In genomic region chr8:106317091-106317490, GRCm38 (mm10) we compare ENCODE assay signal across 18 mouse cellular contexts. TPM values are rescaled to one million over a fixed set of nuclear protein-coding genes. Genes with fewer than 3 reads are reported as not detected.
DNase-seq lines count a peak whose midpoint lies in the region; ATAC-seq and TF ChIP-seq lines count a peak whose summit lies in the region.
"Had no signal": no experiment of that assay in that cellular context is flagged by ENCODE, and none has a peak within 500 bp of the region (broad histone marks: within the 10 kb centered on the region; RNA-seq: fewer than 3 reads in every experiment).

No protein-coding gene starts in this region.

- no peak for DNase-seq in hindbrain, postnatal 0 days (ENCODE audit: low spot score)
- no peak for DNase-seq in midbrain, embryonic 10.5 days (ENCODE audit: low spot score)
- no peak for DNase-seq in midbrain, embryonic 14.5 days
- DNase-seq in kidney, postnatal 25 days: no peak
- DNase-seq: adrenal gland, adult 2 months; adrenal gland, postnatal 10 days; adrenal gland, postnatal 25 days; cerebellum, adult 11-12 months; cerebellum, adult 2 months; cerebellum, adult 9-10 months; cerebellum, postnatal 10 days; cerebellum, postnatal 25 days; forebrain, postnatal 0 days had no signal

- H3K9ac ChIP-seq in hindbrain, embryonic 13.5 days: no peak overlapping the region
- no peak overlapping the region for H3K9ac ChIP-seq in hindbrain, postnatal 0 days (replicated peaks; ENCODE audit: low read length)
- no peak overlapping the region for H3K9ac ChIP-seq in midbrain, embryonic 14.5 days (replicated peaks; ENCODE audit: low read length)
- H3K9ac ChIP-seq: embryonic facial prominence, embryonic 12.5 days; forebrain, embryonic 13.5 days; forebrain, embryonic 15.5 days; forebrain, postnatal 0 days had no signal

- peaks cover 54% of the 10 kb centered on the region for H3K4me1 ChIP-seq in hindbrain, embryonic 13.5 days (replicated peaks)
- H3K4me1 ChIP-seq in hindbrain, postnatal 0 days (ENCODE audit: insufficient read depth, low read length): no peaks in the 10 kb centered on the region; the same call in 1 of the 2 replicates
- H3K4me1 ChIP-seq in midbrain, embryonic 10.5 days: peaks cover 32% of the 10 kb centered on the region
- H3K4me1 ChIP-seq in midbrain, embryonic 14.5 days (ENCODE audit: control insufficient read depth, insufficient read depth, low read length): peaks cover 6% of the 10 kb centered on the region; the same call in 1 of the 2 replicates
- H3K4me1 ChIP-seq: embryonic facial prominence, embryonic 12.5 days; forebrain, embryonic 13.5 days had no signal

- 0 out of 2 replicates have a peak overlapping the region, but pooled peaks have one; percentile 2 for H3K27ac ChIP-seq in hindbrain, embryonic 13.5 days
- no peak overlapping the region for H3K27ac ChIP-seq in hindbrain, postnatal 0 days
- 0 out of 2 replicates have a peak overlapping the region, but pooled peaks have one; percentile 33 for H3K27ac ChIP-seq in midbrain, embryonic 10.5 days (replicated peaks)
- H3K27ac ChIP-seq in midbrain, embryonic 14.5 days (replicated peaks; ENCODE audit: low read depth, low read length): no peak overlapping the region
- H3K27ac ChIP-seq: embryonic facial prominence, embryonic 10.5 days; embryonic facial prominence, embryonic 12.5 days; forebrain, embryonic 13.5 days; forebrain, embryonic 15.5 days had no signal

- H3K4me3 ChIP-seq in hindbrain, embryonic 13.5 days: no peak overlapping the region
- no peak overlapping the region for H3K4me3 ChIP-seq in hindbrain, postnatal 0 days (ENCODE audit: low read length)
- no peak overlapping the region for H3K4me3 ChIP-seq in midbrain, embryonic 10.5 days
- H3K4me3 ChIP-seq in midbrain, embryonic 14.5 days (replicated peaks; ENCODE audit: low read depth, low read length): no peak overlapping the region
- H3K4me3 ChIP-seq: embryonic facial prominence, embryonic 10.5 days; embryonic facial prominence, embryonic 12.5 days; forebrain, embryonic 13.5 days; forebrain, embryonic 15.5 days had no signal

- H3K36me3 ChIP-seq in hindbrain, embryonic 13.5 days: no peaks in the 10 kb centered on the region; the same call in 1 of the 2 replicates
- H3K36me3 ChIP-seq in hindbrain, postnatal 0 days (ENCODE audit: insufficient read depth, low read length): no peaks in the 10 kb centered on the region
- no peaks in the 10 kb centered on the region for H3K36me3 ChIP-seq in midbrain, embryonic 10.5 days
- H3K36me3 ChIP-seq in midbrain, embryonic 14.5 days (ENCODE audit: control insufficient read depth, insufficient read depth, low read length): no peaks in the 10 kb centered on the region
- H3K36me3 ChIP-seq: embryonic facial prominence, embryonic 10.5 days; embryonic facial prominence, embryonic 12.5 days; forebrain, embryonic 15.5 days had no signal

- H3K9me3 ChIP-seq in hindbrain, embryonic 13.5 days: no peaks in the 10 kb centered on the region
- no peaks in the 10 kb centered on the region for H3K9me3 ChIP-seq in hindbrain, postnatal 0 days (ENCODE audit: low read length)
- H3K9me3 ChIP-seq in midbrain, embryonic 10.5 days (replicated peaks): no peaks in the 10 kb centered on the region
- H3K9me3 ChIP-seq in midbrain, embryonic 14.5 days (ENCODE audit: control insufficient read depth, low read length): no peaks in the 10 kb centered on the region
- H3K9me3 ChIP-seq: embryonic facial prominence, embryonic 10.5 days; embryonic facial prominence, embryonic 12.5 days; forebrain, embryonic 13.5 days; forebrain, embryonic 15.5 days had no signal

- TF ChIP-seq CTCF in hindbrain, postnatal 0 days (IDR thresholded peaks at IDR 0.05; ENCODE audit: low read depth): no peak

- WGBS in hindbrain, embryonic 13.5 days: 75% methylated on average over 4 of the region's 4 CpGs
- WGBS in hindbrain, postnatal 0 days: 79% methylated on average over 4 of the region's 4 CpGs
- 55% methylated on average over 4 of the region's 4 CpGs for WGBS in midbrain, embryonic 10.5 days
- WGBS in midbrain, embryonic 14.5 days: 74% methylated on average over 4 of the region's 4 CpGs

- no peak for ATAC-seq in hindbrain, embryonic 13.5 days (ENCODE audit: low FRiP score)
- ATAC-seq in hindbrain, postnatal 0 days: no peak
- ATAC-seq in midbrain, embryonic 14.5 days (ENCODE audit: low FRiP score, low TSS enrichment): no peak
- ATAC-seq: forebrain, embryonic 13.5 days; forebrain, embryonic 15.5 days; forebrain, postnatal 0 days had no signal

- H3K4me2 ChIP-seq in hindbrain, embryonic 13.5 days: no peak overlapping the region
- no peak overlapping the region for H3K4me2 ChIP-seq in hindbrain, postnatal 0 days (ENCODE audit: low read depth, low read length)
- no peak overlapping the region for H3K4me2 ChIP-seq in midbrain, embryonic 14.5 days (ENCODE audit: low read length)
- H3K4me2 ChIP-seq: embryonic facial prominence, embryonic 12.5 days; forebrain, embryonic 13.5 days; forebrain, embryonic 15.5 days had no signal

- no peaks in the 10 kb centered on the region for H3K27me3 ChIP-seq in hindbrain, embryonic 13.5 days
- no peaks in the 10 kb centered on the region for H3K27me3 ChIP-seq in hindbrain, postnatal 0 days (ENCODE audit: insufficient read depth, low read length)
- H3K27me3 ChIP-seq in midbrain, embryonic 10.5 days (ENCODE audit: low read depth, poor library complexity, severe bottlenecking): peaks cover 12% of the 10 kb centered on the region
- no peaks in the 10 kb centered on the region for H3K27me3 ChIP-seq in midbrain, embryonic 14.5 days (ENCODE audit: control insufficient read depth, insufficient read depth, low read length)
- H3K27me3 ChIP-seq: forebrain, embryonic 13.5 days; forebrain, embryonic 15.5 days had no signal

RNA-seq across cellular contexts. Expression of gene Smpd3, which starts 20.7 kb away (rescaled TPM):
- polyA plus RNA-seq in hindbrain, embryonic 13.5 days (2015; fragmentation: Nextera tagmentation; extraction: Ambion mirVana): 47.7 and 49.2 TPM in 2 replicates
- 88.3 and 96.1 TPM in 2 replicates for total RNA-seq in hindbrain, postnatal 0 days (2014; rRNA removed)
- 51.6 and 58.2 TPM in 2 replicates for polyA plus RNA-seq in hindbrain, postnatal 0 days (2015; fragmentation: Nextera tagmentation; extraction: Ambion mirVana)
- polyA plus RNA-seq in midbrain, embryonic 10.5 days (2016; fragmentation: Nextera tagmentation; extraction: Ambion mirVana): 10.4 and 17.3 TPM in 2 replicates
- 44.1 and 45.2 TPM in 2 replicates for polyA plus RNA-seq in midbrain, embryonic 14.5 days (2014; fragmentation: Nextera tagmentation; extraction: Ambion mirVana)

Comparison
In these comparisons a context has a peak if more than half of its experiments do, and no peak if none do; other contexts are left out.
1. H3K27ac ChIP-seq: peak in hindbrain, embryonic 13.5 days (single experiment) and midbrain, embryonic 10.5 days (single experiment); none in hindbrain, postnatal 0 days (single experiment) and midbrain, embryonic 14.5 days (single experiment).